Mouse (Mus musculus) forebrain, embryonic 14.5 days (tissue): ENCODE data around the gene Alg9. TPM values are rescaled to one million over a fixed set of nuclear protein-coding genes. Genes with fewer than 3 reads are reported as not detected.

ENCODE experiments used
- ATAC-seq: fragments of 200-750 bp; cut with Nextera tagmentation; 2 replicates; pipeline ENCODE4 v1.8.0; 2017; ENCODE audit warnings: mild to moderate bottlenecking, moderate library complexity
- DNase-seq: peaks from one replicate; pipeline ENCODE4 v3.0.0-alpha.2; 2015; ENCODE audit warnings: low spot score
- H3K27ac ChIP-seq: fragments of 300-500 bp; sonication (generic); 2 replicates; pipeline ENCODE4 v1.5.1; 2014; ENCODE audit warnings: low read depth, mild to moderate bottlenecking, control low read depth, low read length, moderate library complexity
- H3K27me3 ChIP-seq: fragments of 300-500 bp; sonication (generic); replicated peaks from 2 replicates; pipeline ENCODE4 v1.6.1; 2014; ENCODE audit warnings: low read length, control low read depth, mixed read lengths; ENCODE audit not compliant: control insufficient read depth, insufficient read depth
- H3K36me3 ChIP-seq: fragments of 300-500 bp; sonication (generic); 2 replicates; pipeline ENCODE4 v1.6.1; 2014; ENCODE audit warnings: low read length, control low read depth; ENCODE audit not compliant: control insufficient read depth, insufficient read depth
- H3K4me1 ChIP-seq: fragments of 300-500 bp; sonication (generic); 2 replicates; pipeline ENCODE4 v1.6.1; 2014; ENCODE audit warnings: antibody characterized with exemption, low read length, control low read depth; ENCODE audit not compliant: control insufficient read depth, insufficient read depth
- H3K4me2 ChIP-seq: fragments of 300-500 bp; sonication (generic); 2 replicates; pipeline ENCODE4 v1.6.1; 2014; ENCODE audit warnings: mild to moderate bottlenecking, control low read depth, low read length
- H3K4me3 ChIP-seq: fragments of 300-500 bp; sonication (generic); 2 replicates; pipeline ENCODE4 v1.5.1; 2014; ENCODE audit warnings: low read depth, low read length, control low read depth
- H3K9ac ChIP-seq: fragments of 300-500 bp; sonication (generic); 2 replicates; pipeline ENCODE4 v1.6.1; 2014; ENCODE audit warnings: mild to moderate bottlenecking, low read length, control low read depth, moderate library complexity
- H3K9me3 ChIP-seq: fragments of 300-500 bp; sonication (generic); replicated peaks from 2 replicates; pipeline ENCODE4 v1.6.1; 2016; ENCODE audit warnings: low read length, control low read depth, mixed read lengths; ENCODE audit not compliant: control insufficient read depth
- WGBS: fragments of 180-500 bp; shearing (Covaris S2); extraction: QIAGEN DNeasy Blood & Tissue Kit; methylation state at CpG from one replicate; pipeline ENCODE4 v1.1.7; 2014; 5-methylcytosine and 5-hydroxymethylcytosine counted together
- polyA plus RNA-seq: library from polyadenylated mRNA; unstranded; fragments of >200 nt; fragmentation: Nextera tagmentation; extraction: Ambion mirVana; gene quantifications from 2 replicates; pipeline ENCODE4 v1.2.1, GENCODE M21; 2014

Alg9 gene
- polyA plus RNA-seq, 1 experiment from 2014 or later = 49.2 TPM

DNA sequence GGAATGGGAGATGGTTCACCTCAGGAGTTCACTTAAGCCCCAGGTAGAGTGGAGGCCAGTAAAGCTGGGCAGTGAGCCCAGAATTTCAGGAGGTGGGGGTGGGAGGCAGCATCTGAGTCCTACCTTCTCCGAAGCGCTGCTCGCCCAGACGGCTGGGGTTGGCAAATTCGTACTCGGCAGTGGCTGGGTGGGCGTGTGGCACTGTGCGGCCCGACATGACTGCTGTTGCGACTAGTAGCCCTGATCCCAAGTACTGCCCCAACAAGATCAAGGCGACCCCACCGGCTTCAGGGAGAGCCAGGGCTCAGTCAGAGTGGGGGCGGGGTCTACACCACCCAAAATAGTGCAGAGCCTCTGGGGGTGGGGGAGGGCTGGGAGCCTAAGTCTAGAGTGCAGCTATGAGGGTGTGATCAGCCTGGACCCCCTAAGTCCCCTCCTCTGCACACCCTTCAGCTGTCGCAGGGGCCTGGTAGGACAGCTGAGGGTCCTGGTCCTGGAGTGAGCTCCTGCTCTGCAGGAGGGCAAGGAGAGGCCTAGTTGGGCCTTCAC lies 22.7 kb upstream of the Alg9 start, which contains the start of gene Hspb2:
TSS of gene Hspb2 (minus strand) at position 301 of the 549 bp plus-strand sequence.
- no peak within 1 kb of the TSS for H3K9ac ChIP-seq
- ATAC-seq (no peak), DNase-seq (no peak)
- WGBS = 60% methylated on average over 14 of the region's 14 CpGs
- no peak within 1 kb of the TSS for H3K4me2 ChIP-seq
- H3K4me1 ChIP-seq = no peaks in the 10 kb centered on the region; the same call in 1 of the 2 replicates
- H3K9me3 ChIP-seq = no peaks in the 10 kb centered on the region
- no peaks in the 10 kb centered on the region for H3K27me3 ChIP-seq
- no peak within 1 kb of the TSS for H3K4me3 ChIP-seq
- H3K36me3 ChIP-seq = no peaks in the 10 kb centered on the region
- no peak within 1 kb of the TSS for H3K27ac ChIP-seq

DNA sequence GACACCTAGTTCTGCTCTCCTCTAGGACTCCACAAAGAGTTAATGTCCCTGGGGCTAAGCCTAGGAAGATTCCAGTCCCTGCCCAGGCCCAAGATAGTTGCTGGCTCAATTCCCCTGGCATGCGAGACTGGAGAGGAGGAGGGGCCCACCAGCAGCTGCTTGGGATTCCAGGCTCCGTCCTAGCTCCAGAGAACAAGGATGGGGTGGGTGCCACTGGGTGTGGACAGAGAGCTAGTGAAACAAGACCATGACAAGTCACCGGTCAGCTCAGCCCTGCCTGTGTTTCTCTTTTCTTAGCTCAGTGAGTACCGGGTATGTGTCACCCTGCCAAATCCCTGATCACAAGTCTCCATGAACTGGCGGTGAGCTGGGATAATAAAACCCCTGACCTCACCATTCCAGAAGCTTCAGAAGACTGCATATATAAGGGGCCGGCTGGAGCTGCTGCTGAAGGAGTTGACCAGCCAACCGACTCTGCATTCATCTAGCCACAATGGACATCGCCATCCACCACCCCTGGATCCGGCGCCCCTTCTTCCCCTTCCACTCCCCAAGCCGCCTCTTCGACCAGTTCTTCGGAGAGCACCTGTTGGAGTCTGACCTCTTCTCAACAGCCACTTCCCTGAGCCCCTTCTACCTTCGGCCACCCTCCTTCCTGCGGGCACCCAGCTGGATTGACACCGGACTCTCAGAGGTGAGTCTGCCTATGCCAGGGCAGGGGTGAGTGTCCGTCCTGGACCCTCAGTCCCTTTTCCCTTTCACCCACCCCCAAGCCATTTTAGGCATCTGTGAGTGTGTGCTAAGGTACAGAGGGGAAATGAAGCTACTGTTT lies 21.8 kb upstream of the Alg9 start:
- 72% methylated on average over 17 of the region's 17 CpGs for WGBS
- ATAC-seq = no peak
- Histone ChIP-seq H3K9me3 (no peaks in the 10 kb centered on the region), H3K4me2 (no peak overlapping the region), H3K9ac (no peak overlapping the region), H3K27me3 (no peaks in the 10 kb centered on the region), H3K27ac (no peak overlapping the region), H3K4me3 (no peak overlapping the region), H3K36me3 (no peaks in the 10 kb centered on the region), H3K4me1 (no peaks in the 10 kb centered on the region; the same call in 1 of the 2 replicates)
- DNase-seq = peak; percentile 45

DNA sequence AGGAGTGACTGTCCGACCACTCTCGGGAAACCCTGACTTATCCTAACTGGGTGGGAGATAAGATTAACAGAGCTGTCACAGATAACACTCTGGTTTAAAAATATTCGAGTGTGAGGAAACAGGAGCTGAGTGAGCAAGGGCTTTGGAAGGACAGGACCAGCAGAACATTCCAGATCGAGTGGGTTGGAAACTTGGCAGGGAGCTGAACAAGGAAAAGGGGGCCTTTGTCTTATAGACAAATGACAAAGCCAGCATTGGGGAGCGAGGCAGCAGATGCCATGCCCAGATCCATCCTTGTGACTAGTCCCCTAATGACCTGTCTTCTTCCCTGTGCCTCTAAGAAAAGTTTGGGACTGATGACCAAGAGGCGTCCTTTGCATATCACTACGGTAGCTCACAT lies 20.9 kb upstream of the Alg9 start:
- Histone ChIP-seq H3K27me3 (no peaks in the 10 kb centered on the region), H3K9me3 (no peaks in the 10 kb centered on the region), H3K4me1 (no peaks in the 10 kb centered on the region; the same call in 1 of the 2 replicates), H3K36me3 (no peaks in the 10 kb centered on the region), H3K4me3 (no peak overlapping the region), H3K4me2 (no peak overlapping the region), H3K27ac (no peak overlapping the region), H3K9ac (no peak overlapping the region)
- WGBS = 76% methylated on average over 7 of the region's 7 CpGs
- ATAC-seq (no peak), DNase-seq (no peak)

GRCm38 (mm10) chr9:50756711-50757110 lies 18.1 kb upstream of the Alg9 start:
- ATAC-seq (no peak), DNase-seq (no peak)
- Histone ChIP-seq H3K27me3 (no peaks in the 10 kb centered on the region), H3K9me3 (no peaks in the 10 kb centered on the region), H3K36me3 (no peaks in the 10 kb centered on the region), H3K4me1 (no peaks in the 10 kb centered on the region; the same call in 1 of the 2 replicates), H3K9ac (no peak overlapping the region), H3K27ac (no peak overlapping the region), H3K4me2 (no peak overlapping the region), H3K4me3 (no peak overlapping the region)
- 38% methylated on average over 5 of the region's 5 CpGs for WGBS

DNA sequence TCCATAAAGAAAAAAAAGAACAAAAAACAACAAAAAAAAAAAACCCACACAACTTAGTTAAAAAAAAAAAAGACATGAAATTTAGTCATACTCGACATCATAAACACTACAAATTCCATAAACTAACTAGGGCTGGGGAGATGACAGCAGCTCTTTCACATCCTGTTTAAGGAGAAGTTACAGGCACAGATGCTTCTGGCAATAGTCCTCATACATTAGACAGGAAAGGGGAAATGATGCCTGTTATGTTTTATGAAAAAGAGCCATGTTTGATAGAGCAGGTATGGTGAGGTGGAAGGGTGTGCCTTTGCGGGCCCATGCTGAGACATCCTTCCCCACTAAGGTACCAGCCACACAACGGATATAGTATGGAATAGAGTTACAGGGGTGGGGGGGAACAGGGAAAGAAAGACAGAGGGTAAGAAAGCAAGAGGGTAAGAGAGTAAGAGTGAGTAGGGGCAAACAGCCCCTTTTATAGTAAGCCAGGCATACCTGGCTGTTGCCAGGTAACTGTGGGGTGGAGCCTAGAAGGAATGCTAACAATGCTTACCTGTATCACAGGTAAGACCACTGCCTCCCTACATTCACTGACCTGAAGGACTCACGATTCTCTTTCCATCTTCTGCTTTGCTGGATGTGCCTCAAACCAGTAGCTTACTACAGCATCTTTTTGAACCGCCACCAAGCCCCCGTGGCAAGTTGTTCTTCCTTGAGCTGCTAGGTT lies 13.1 kb upstream of the Alg9 start:
- Histone ChIP-seq H3K36me3 (no peaks in the 10 kb centered on the region), H3K4me3 (no peak overlapping the region), H3K9me3 (no peaks in the 10 kb centered on the region), H3K27me3 (no peaks in the 10 kb centered on the region), H3K27ac (no peak overlapping the region), H3K9ac (no peak overlapping the region), H3K4me2 (no peak overlapping the region), H3K4me1 (no peaks in the 10 kb centered on the region)
- WGBS = 64% methylated on average over 6 of the region's 6 CpGs
- no peak for ATAC-seq
- DNase-seq = no peak

- ATAC-seq (no peak), DNase-seq (peak; percentile 54)
- Histone ChIP-seq H3K36me3 (no peaks in the 10 kb centered on the region), H3K4me3 (no peak overlapping the region), H3K9me3 (no peaks in the 10 kb centered on the region), H3K27me3 (no peaks in the 10 kb centered on the region), H3K9ac (no peak overlapping the region), H3K27ac (no peak overlapping the region), H3K4me2 (no peak overlapping the region), H3K4me1 (0 out of 2 replicates have a peak, but pooled peaks cover 2% of the 10 kb centered on the region)
- WGBS = 71% methylated on average over 1 of the region's 1 CpGs
These were observed 11.5 kb upstream of the Alg9 start for GRCm38 (mm10) chr9:50763331-50763730.

- peak overlapping the region; percentile 67 for H3K9ac ChIP-seq
- 7% methylated on average over 17 of the region's 17 CpGs for WGBS
- H3K4me1 ChIP-seq = 0 out of 2 replicates have a peak, but pooled peaks cover 2% of the 10 kb centered on the region
- H3K4me3 ChIP-seq = peak overlapping the region; percentile 59
- ATAC-seq = no peak; the same call in 1 of the 2 replicates
- H3K36me3 ChIP-seq = peaks cover 10% of the 10 kb centered on the region; the same call in 1 of the 2 replicates
- H3K4me2 ChIP-seq = peak overlapping the region; percentile 73
- DNase-seq = no peak
- H3K27ac ChIP-seq = peak overlapping the region; percentile 67
- no peaks in the 10 kb centered on the region for H3K9me3 ChIP-seq
- H3K27me3 ChIP-seq = no peaks in the 10 kb centered on the region
These were observed 7.2 kb upstream of the Alg9 start for GRCm38 (mm10) chr9:50767531-50768106.

DNA sequence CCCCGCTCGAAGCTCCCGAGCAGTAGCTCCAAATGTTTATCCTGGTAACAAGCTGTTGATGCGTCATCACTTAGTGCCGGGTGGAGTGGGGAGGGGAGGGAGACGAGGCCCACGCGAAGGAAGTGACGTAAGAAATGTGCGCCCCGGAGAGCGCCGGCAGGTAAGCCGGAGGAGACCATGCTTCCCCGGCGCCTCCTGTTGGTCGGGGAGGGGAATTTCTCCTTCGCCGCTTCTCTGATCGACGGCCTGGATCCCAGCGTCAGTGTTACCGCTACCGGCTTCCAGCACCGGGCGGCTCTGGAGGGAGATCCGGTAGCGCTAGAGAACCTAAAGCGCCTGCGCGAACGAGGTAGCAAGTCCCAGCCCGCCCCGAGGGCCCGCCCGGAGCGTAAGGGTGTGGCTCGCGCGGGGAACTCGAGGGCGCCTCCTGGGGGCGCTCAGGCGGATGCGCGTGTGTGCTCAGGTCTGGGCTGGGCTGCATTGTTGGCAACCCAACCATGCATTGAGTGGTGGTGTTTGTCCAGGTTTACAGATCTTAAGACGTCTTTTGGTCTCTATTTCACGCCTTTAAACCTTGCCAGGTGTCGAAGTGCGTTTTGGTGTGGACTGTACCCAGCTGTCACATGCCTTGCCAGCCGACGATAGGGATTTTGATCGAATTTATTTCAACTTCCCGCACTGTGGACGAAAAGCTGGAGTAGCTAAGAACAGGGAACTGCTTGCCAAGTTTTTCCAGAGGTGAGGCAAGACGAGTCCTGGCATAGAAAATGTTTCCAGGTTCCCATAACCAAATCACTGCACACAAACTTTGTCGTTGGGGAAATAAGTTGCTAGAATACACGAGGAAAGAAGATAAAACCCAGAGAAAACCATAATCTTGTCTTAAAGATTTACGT lies 6.5 kb upstream of the Alg9 start, which contains the start of gene Fdxacb1:
TSS of gene Fdxacb1 (plus strand) at position 130 of the 896 bp plus-strand sequence.
- peak within 1 kb of the TSS; percentile 73 for H3K4me2 ChIP-seq
- H3K9me3 ChIP-seq = no peaks in the 10 kb centered on the region
- H3K4me1 ChIP-seq = 0 out of 2 replicates have a peak, but pooled peaks cover 2% of the 10 kb centered on the region
- ATAC-seq (peak; percentile 98), DNase-seq (peak; percentile 99)
- H3K36me3 ChIP-seq = peaks cover 10% of the 10 kb centered on the region; the same call in 1 of the 2 replicates
- H3K27me3 ChIP-seq = no peaks in the 10 kb centered on the region
- peak within 1 kb of the TSS; percentile 69 for H3K9ac ChIP-seq
- peak within 1 kb of the TSS; percentile 85 for H3K27ac ChIP-seq
- peak within 1 kb of the TSS; percentile 59 for H3K4me3 ChIP-seq
- WGBS = 4% methylated on average over 59 of the region's 59 CpGs
